Mouse (Mus musculus) hindbrain, embryonic 14.5 days (tissue): ENCODE measurements at regions not wholly inside any gene's neighbourhood (a gene's known extent, or its start where the extent isn't known, plus 50 kb on each side); places are given as distances from the start of the nearest gene placed in this dataset.

Experiments
- ATAC-seq: fragments of 200-750 bp; cut with Nextera tagmentation; 2 replicates; pipeline ENCODE4 v1.8.0; 2017; ENCODE audit warnings: moderate number of reproducible peaks, mild to moderate bottlenecking, moderate TSS enrichment, moderate library complexity; ENCODE audit not compliant: low FRiP score
- DNase-seq: peaks from one replicate; pipeline ENCODE4 v3.0.0-alpha.2; 2015; ENCODE audit warnings: low spot score
- H3K27ac ChIP-seq: fragments of 300-500 bp; sonication (generic); 2 replicates; pipeline ENCODE4 v1.5.1; 2014; ENCODE audit warnings: mild to moderate bottlenecking, moderate library complexity
- H3K27me3 ChIP-seq: fragments of 300-500 bp; sonication (generic); 2 replicates; pipeline ENCODE4 v1.6.1; 2014; ENCODE audit warnings: mild to moderate bottlenecking, low read length, mixed read lengths; ENCODE audit not compliant: control insufficient read depth, insufficient read depth
- H3K36me3 ChIP-seq: fragments of 300-500 bp; sonication (generic); replicated peaks from 2 replicates; pipeline ENCODE4 v1.6.1; 2014; ENCODE audit not compliant: control insufficient read depth, insufficient read depth
- H3K4me1 ChIP-seq: fragments of 300-500 bp; sonication (generic); replicated peaks from 2 replicates; pipeline ENCODE4 v1.6.1; 2014; ENCODE audit warnings: antibody characterized with exemption, low read length, mixed read lengths; ENCODE audit not compliant: control insufficient read depth, insufficient read depth
- H3K4me2 ChIP-seq: fragments of 300-500 bp; sonication (generic); replicated peaks from 2 replicates; pipeline ENCODE4 v1.6.1; 2014; ENCODE audit warnings: mild to moderate bottlenecking, moderate library complexity
- H3K4me3 ChIP-seq: fragments of 300-500 bp; sonication (generic); replicated peaks from 2 replicates; pipeline ENCODE4 v1.5.1; 2014; ENCODE audit warnings: mild to moderate bottlenecking, low read length
- H3K9ac ChIP-seq: fragments of 300-500 bp; sonication (generic); 2 replicates; pipeline ENCODE4 v1.6.1; 2014
- H3K9me3 ChIP-seq: fragments of 300-500 bp; sonication (generic); 2 replicates; pipeline ENCODE4 v1.6.1; 2016; ENCODE audit warnings: low read length; ENCODE audit not compliant: control insufficient read depth
- WGBS: fragments of 180-500 bp; shearing (Covaris S2); extraction: QIAGEN DNeasy Blood & Tissue Kit; methylation state at CpG from one replicate; pipeline ENCODE4 v1.1.7; 2014; 5-methylcytosine and 5-hydroxymethylcytosine counted together

DNA sequence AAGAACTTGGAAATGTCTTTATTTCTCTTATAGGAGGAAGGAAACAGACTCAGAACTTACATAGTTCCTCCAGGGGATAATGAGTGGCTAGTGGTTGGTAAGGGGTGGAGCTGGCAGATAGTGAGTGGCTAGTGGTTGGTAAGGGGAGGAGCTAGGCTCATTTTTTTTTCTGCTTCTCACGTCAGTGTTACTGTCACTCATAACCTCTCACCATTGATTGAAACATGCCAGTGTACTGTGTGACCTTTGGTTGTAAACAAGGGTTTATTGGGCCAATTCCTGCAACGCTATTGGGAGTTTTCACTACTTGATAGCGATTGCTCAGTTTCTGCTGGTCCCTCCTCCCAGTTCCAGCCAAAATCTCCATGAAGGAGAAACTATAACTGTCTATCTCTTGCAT lies 175.5 kb downstream of the Sec61b start:
- Histone ChIP-seq H3K4me2 (no peak overlapping the region), H3K36me3 (no peaks in the 10 kb centered on the region), H3K27ac (no peak overlapping the region), H3K27me3 (no peaks in the 10 kb centered on the region), H3K4me1 (peaks cover 6% of the 10 kb centered on the region; the same call in 1 of the 2 replicates), H3K9me3 (no peaks in the 10 kb centered on the region), H3K4me3 (no peak overlapping the region), H3K9ac (no peak overlapping the region)
- 86% methylated on average over 3 of the region's 3 CpGs for WGBS
- no peak for ATAC-seq
- no peak for DNase-seq

DNA sequence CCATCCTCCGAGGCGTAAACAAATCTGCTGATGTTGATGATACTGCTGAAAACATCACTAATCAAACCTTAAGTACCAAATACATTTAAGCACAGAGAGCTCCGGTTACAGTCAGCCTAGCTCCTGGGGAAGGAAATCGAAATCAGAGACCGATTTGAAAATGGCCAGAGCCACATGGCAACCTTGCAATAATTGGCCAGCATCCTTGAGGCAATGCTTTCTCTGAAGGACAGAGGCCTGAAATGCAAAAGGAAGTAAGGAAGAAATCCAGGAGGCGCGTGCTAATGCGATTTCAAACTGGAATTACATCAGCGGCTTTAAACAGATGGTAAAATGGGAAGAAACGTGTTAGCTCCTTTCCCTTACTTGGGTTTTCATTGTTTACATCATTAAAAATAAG lies 177.1 kb downstream of the Sec61b start:
- Histone ChIP-seq H3K4me1 (peaks cover 6% of the 10 kb centered on the region; the same call in 1 of the 2 replicates), H3K27me3 (no peaks in the 10 kb centered on the region), H3K27ac (no peak overlapping the region), H3K9me3 (no peaks in the 10 kb centered on the region), H3K9ac (no peak overlapping the region), H3K36me3 (no peaks in the 10 kb centered on the region), H3K4me3 (no peak overlapping the region), H3K4me2 (no peak overlapping the region)
- WGBS: 84% methylated on average over 10 of the region's 10 CpGs
- no peak for DNase-seq
- no peak for ATAC-seq

- Histone ChIP-seq H3K9ac (no peak overlapping the region), H3K4me1 (peaks cover 6% of the 10 kb centered on the region; the same call in 1 of the 2 replicates), H3K27me3 (no peaks in the 10 kb centered on the region), H3K27ac (no peak overlapping the region), H3K9me3 (no peaks in the 10 kb centered on the region), H3K4me3 (no peak overlapping the region), H3K36me3 (no peaks in the 10 kb centered on the region), H3K4me2 (no peak overlapping the region)
- ATAC-seq (peak; percentile 57; the same call in 1 of the 2 replicates), DNase-seq (no peak)
- WGBS: 48% methylated on average over 2 of the region's 2 CpGs
Observed at GRCm38 (mm10) chr4:47653143-47653542, 178.7 kb downstream of the Sec61b start.

GRCm38 (mm10) chr4:47669519-47669918 lies 195.1 kb downstream of the Sec61b start:
- Histone ChIP-seq H3K27me3 (no peaks in the 10 kb centered on the region), H3K36me3 (no peaks in the 10 kb centered on the region), H3K4me3 (no peak overlapping the region), H3K4me1 (no peaks in the 10 kb centered on the region), H3K4me2 (no peak overlapping the region), H3K9me3 (no peaks in the 10 kb centered on the region), H3K9ac (no peak overlapping the region), H3K27ac (no peak overlapping the region)
- no peak for ATAC-seq
- DNase-seq: no peak
- 86% methylated on average over 5 of the region's 5 CpGs for WGBS

GRCm38 (mm10) chr4:47670476-47670875 lies 196.0 kb downstream of the Sec61b start:
- Histone ChIP-seq H3K36me3 (no peaks in the 10 kb centered on the region), H3K9me3 (no peaks in the 10 kb centered on the region), H3K4me2 (no peak overlapping the region), H3K4me1 (no peaks in the 10 kb centered on the region), H3K4me3 (no peak overlapping the region), H3K9ac (no peak overlapping the region), H3K27ac (no peak overlapping the region), H3K27me3 (no peaks in the 10 kb centered on the region)
- ATAC-seq (no peak), DNase-seq (no peak)
- WGBS: 70% methylated on average over 3 of the region's 3 CpGs

- Histone ChIP-seq H3K9ac (no peak overlapping the region), H3K9me3 (no peaks in the 10 kb centered on the region), H3K4me1 (no peaks in the 10 kb centered on the region), H3K36me3 (no peaks in the 10 kb centered on the region), H3K27ac (no peak overlapping the region), H3K4me2 (no peak overlapping the region), H3K4me3 (no peak overlapping the region), H3K27me3 (no peaks in the 10 kb centered on the region)
- ATAC-seq (no peak), DNase-seq (no peak)
- 96% methylated on average over 5 of the region's 5 CpGs for WGBS
Observed at GRCm38 (mm10) chr4:47671362-47671761, 196.9 kb downstream of the Sec61b start.

GRCm38 (mm10) chr4:47681141-47681540 lies 206.7 kb downstream of the Sec61b start:
- Histone ChIP-seq H3K4me3 (no peak overlapping the region), H3K4me1 (no peaks in the 10 kb centered on the region), H3K36me3 (no peaks in the 10 kb centered on the region), H3K27ac (no peak overlapping the region), H3K9me3 (no peaks in the 10 kb centered on the region), H3K4me2 (no peak overlapping the region), H3K27me3 (no peaks in the 10 kb centered on the region), H3K9ac (no peak overlapping the region)
- no peak for DNase-seq
- 93% methylated on average over 4 of the region's 4 CpGs for WGBS
- ATAC-seq: no peak

DNA sequence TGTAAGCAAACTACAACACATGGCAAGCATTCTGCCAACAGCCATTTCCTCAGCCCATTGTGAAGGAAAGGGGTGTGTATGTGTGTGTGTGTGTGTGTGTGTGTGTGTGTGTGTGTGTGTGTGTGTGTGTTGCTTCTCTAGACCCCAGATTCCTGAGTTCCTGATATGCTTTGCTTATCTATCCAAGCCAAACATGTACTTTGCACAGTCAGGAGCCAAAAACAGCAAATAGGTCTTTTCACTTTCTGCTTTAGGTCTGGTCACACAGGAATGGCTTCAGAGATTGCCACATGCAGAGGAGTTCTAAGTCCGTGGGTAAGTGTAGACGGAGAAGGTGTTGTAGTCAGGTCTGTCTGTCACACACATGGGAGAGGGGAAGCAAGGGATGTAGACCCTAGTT lies 216.7 kb downstream of the Sec61b start:
- H3K4me1 ChIP-seq: no peaks in the 10 kb centered on the region
- H3K27me3 ChIP-seq: no peaks in the 10 kb centered on the region
- no peak overlapping the region for H3K27ac ChIP-seq
- H3K4me2 ChIP-seq: no peak overlapping the region
- H3K4me3 ChIP-seq: no peak overlapping the region
- H3K36me3 ChIP-seq: no peaks in the 10 kb centered on the region
- no peaks in the 10 kb centered on the region for H3K9me3 ChIP-seq
- WGBS: 95% methylated on average over 2 of the region's 2 CpGs
- H3K9ac ChIP-seq: no peak overlapping the region
- ATAC-seq (no peak), DNase-seq (no peak)

GRCm38 (mm10) chr4:47692654-47693053 lies 218.2 kb downstream of the Sec61b start:
- H3K9ac ChIP-seq: no peak overlapping the region
- H3K27ac ChIP-seq: no peak overlapping the region
- ATAC-seq: no peak
- no peak overlapping the region for H3K4me3 ChIP-seq
- no peaks in the 10 kb centered on the region for H3K4me1 ChIP-seq
- H3K9me3 ChIP-seq: no peaks in the 10 kb centered on the region
- no peak for DNase-seq
- no peaks in the 10 kb centered on the region for H3K27me3 ChIP-seq
- H3K4me2 ChIP-seq: no peak overlapping the region
- no peaks in the 10 kb centered on the region for H3K36me3 ChIP-seq

GRCm38 (mm10) chr4:47693221-47693620 lies 218.8 kb downstream of the Sec61b start:
- Histone ChIP-seq H3K4me3 (no peak overlapping the region), H3K36me3 (no peaks in the 10 kb centered on the region), H3K9ac (no peak overlapping the region), H3K9me3 (no peaks in the 10 kb centered on the region), H3K27me3 (no peaks in the 10 kb centered on the region), H3K4me2 (no peak overlapping the region), H3K27ac (no peak overlapping the region), H3K4me1 (no peaks in the 10 kb centered on the region)
- no peak for DNase-seq
- WGBS: 86% methylated on average over 12 of the region's 12 CpGs
- ATAC-seq: no peak
